Mouse (Mus musculus) heart, postnatal 14 days (tissue): ENCODE data around the gene Tec. TPM values are rescaled to one million over a fixed set of nuclear protein-coding genes. Genes with fewer than 3 reads are reported as not detected.

Source experiments
- DNase-seq, 2 experiments: peaks; one replicate each; pipeline ENCODE4 v3.0.0; 2021 to 2022
- intact Hi-C: fragments of 180-260 bp; cut with DNase I; formaldehyde crosslinking; loops from one replicate; pipeline ENCODE4 v1.15.1; 2025
- total RNA-seq, 2 experiments: library from RNA; stranded (reverse); gene quantifications; 2 replicates each; pipeline ENCODE4 v1.2.3; 2021

The Tec gene
- total RNA-seq, 2 experiments from 2014 or later, result 11.0 to 11.9 TPM

GRCm38 (mm10) chr5:72802851-72803250 is 65.4 kb downstream of the Tec start:
- no peak for DNase-seq
- intact Hi-C loops, result no loop called here

DNA sequence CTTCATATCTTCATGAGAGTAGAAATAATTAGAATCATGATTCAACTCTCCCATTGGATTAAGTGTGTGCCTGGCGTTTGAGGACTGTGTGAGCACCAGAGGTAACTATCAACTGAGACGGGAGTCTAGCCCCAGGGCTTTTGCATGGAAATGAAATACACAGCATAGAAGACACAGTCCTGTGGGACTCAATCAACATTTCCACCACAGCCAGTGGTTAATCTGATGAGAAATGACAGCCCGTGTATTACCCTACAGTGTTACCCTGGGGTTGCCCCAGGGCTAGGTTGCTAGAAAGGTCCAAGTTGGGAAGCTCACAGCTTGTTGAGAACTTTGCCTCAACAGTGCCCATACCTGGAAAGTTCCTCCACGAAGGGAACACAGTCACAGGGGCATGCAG is 69.7 kb downstream of the Tec start:
- no peak for DNase-seq
- intact Hi-C loops, result no loop called here

GRCm38 (mm10) chr5:72796186-72796613 is 72.1 kb downstream of the Tec start:
- peak; percentile 43 to 48 for DNase-seq
- intact Hi-C loops, result no loop called here

DNA sequence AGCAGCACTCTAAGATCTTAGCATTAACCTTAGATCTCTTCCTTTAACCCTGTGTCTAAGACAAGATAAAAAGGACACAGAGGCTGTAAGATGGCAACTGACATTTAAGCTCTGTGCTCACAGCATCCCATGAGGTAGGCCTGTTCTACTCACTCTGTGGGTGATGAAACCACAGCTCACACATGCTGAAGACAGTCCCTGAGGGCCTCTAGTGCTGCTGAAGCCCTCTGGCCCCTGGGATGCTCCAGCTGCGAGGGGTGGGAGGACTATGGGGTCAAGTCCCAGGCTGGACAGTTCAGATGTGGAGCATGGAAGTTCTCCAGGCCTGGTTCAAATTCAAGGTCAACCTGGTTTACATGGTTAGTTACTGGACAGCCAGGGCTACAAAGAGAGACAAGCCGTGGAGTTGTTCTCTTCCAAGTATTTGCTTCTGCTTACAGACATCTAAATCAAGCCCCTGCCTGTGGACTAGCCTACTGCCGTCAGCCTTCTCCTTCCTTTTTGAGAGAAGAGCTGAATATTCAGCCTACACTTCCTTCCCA is 74.9 kb downstream of the Tec start:
- DNase-seq, result no peak
- intact Hi-C loops, result no loop called here

- intact Hi-C loops, result no loop called here
- DNase-seq, result no peak
These were observed 76.5 kb downstream of the Tec start for GRCm38 (mm10) chr5:72791789-72792188.

DNA sequence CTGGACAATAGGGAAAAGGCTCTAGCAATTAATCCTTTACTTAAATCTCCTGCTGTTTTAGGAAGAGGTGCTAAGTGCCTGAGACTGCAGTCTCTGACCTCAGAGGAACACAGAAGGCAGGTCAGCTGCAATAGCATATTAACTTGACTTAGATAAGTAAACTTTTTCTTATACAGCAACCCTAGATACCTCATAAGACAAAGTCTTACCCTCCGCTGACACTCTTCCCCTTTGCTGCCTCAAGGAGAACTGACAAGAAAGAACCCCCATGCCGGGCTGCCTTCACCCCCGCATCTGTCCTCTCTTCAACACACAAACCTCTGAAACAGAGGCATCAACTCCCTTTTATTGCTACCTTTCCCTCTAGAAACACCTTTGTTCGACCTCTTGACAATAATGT is 76.9 kb downstream of the Tec start:
- DNase-seq, result no peak
- intact Hi-C loops, result no loop called here

DNA sequence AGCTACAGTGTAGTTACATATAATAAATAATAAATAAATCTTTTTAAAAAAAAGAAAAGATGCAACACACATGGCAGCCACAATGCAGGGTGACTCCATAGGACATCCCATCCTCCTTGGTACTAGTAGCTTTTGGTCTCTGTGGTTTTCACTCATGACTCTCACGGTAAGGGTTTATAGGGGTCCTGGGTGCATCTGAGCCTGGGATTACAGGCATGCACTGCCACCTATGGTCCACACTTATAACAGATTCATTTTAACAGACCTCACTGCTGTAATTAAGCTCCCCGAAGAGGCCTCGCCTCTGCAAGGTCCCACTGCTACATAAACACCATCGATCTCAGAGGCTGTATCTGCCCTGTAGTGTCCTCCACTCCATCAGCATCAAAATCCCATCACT is 82.8 kb downstream of the Tec start:
- intact Hi-C loops, result no loop called here
- no peak for DNase-seq

- no peak for DNase-seq
- intact Hi-C loops, result no loop called here
These were observed 83.6 kb downstream of the Tec start for GRCm38 (mm10) chr5:72784719-72785118.

DNA sequence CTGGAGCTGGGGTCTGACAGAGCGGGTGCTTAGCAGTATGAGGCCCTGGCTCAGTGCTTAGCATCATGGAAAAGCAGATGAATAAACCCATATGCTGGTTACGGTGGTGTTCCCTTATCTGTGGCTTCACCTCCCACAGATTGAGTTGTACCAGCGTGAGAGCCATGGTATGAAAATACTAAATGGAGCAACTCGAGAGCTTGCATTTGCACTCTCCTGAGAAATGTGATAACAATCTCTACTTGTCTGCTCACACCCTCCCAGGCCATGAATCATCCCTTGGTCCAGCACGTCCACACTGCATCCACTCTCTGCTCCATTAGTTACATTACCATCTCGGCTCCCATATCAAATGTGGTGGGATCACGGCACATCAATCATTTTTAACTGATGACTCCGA is 84.3 kb downstream of the Tec start:
- DNase-seq, result no peak
- intact Hi-C loops, result no loop called here

DNA sequence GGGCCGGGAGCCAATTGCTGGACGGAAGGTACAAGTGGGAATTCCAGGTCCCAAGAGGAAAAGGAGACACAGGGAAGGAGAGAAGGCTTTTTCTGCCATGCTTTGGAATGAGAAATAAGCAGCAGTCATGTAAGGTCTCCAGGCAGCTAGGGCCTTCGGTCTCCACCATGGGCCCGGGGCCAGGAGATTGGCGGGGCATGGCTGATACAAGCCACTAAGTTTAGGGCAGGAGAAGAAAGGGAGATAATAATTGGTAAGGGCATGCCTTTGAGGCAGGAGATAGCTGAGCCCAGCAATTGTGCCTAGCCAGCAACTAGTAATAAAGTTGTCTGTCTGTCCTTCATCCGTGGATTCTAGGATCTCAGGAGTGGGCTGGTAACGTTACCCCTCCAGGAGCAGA is 85.2 kb downstream of the Tec start:
- DNase-seq, result no peak
- intact Hi-C loops, result no loop called here

DNA sequence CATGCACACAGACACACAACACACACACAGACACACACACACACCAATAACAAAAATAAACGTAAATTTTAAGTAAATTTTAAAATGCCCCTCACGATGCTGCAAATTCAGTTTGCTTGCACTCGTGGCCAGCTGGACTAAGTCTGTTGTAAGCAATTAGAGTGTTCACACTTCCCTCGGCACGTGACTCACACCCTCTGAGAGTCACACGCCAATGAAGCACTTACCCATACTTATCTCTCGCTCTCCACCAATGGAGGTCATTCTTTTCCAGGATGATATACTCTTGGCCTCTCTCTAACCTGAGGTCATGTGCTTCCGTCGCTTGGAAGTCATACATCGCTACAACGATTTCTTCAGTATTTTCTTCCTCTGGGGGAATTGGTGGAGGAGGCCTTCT is 86.5 kb downstream of the Tec start:
- intact Hi-C loops, result no loop called here
- DNase-seq, result no peak

GRCm38 (mm10) chr5:72776595-72776994 is 91.7 kb downstream of the Tec start:
- DNase-seq, result no peak
- intact Hi-C loops, result no loop called here

DNA sequence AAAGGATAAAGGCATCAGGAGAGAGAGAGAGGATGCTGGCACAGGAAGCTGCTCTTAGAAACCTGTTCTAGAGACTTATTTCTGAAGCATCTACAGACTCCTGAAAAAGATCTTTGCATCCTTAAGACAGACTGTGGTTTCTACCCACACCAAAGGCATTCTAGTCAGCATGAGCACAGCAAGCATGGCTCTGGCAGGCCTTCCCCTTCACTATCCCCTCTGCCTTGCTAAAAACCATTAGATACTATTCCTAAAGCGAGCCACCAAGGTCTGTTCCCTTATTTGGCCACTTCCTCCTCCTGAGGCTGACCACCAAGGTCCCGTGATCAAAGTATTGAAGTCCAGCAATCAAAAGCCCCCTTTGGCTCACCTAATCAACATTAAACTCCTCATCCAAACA is 92.2 kb downstream of the Tec start:
- intact Hi-C loops, result no loop called here

DNA sequence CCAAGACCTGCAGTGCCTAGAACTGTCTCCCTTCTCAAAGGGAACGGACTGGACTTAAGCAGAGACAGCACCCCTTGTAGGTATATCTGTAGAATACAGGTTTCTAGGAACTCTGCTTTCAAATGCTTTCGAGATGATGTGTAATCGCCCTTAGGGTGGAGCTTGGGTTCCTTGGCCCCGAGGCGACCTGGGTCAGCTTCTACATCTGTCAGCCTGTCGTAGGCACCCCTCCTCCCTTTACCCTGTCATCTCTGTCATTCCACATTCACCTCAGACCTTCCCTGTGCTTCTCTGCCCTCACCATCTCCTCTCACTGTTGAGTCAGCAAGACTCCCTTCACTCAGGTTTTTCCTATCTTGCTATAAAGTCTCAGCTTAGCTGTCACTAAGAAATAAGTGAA is 98.4 kb downstream of the Tec start:
- no peak for DNase-seq
- intact Hi-C loops, result no loop called here

More for the DNA sequence above, 92.2 kb downstream of the Tec start:
- DNase-seq, result no peak

GRCm38 (mm10) chr5:72763546-72763945 is 104.7 kb downstream of the Tec start:
- intact Hi-C loops, result no loop called here
- no peak for DNase-seq

GRCm38 (mm10) chr5:72763025-72763424 is 105.3 kb downstream of the Tec start:
- no peak for DNase-seq
- intact Hi-C loops, result no loop called here

GRCm38 (mm10) chr5:72761758-72762157 is 106.5 kb downstream of the Tec start:
- intact Hi-C loops, result no loop called here
- no peak for DNase-seq

- intact Hi-C loops, result no loop called here
These were observed 107.0 kb downstream of the Tec start for GRCm38 (mm10) chr5:72761237-72761636.

GRCm38 (mm10) chr5:72758925-72759924 is 109.1 kb downstream of the Tec start:
- DNase-seq, result no peak
- intact Hi-C loops, result loop anchor here (5.0 kb wide), 1 partner anchor 92 kb away; no protein-coding TSS in a partner anchor

More at GRCm38 (mm10) chr5:72761237-72761636, 107.0 kb downstream of the Tec start:
- no peak for DNase-seq

- DNase-seq, result no peak
- intact Hi-C loops, result loop anchor here (5.0 kb wide), 1 partner anchor 90 kb away; no protein-coding TSS in a partner anchor
These were observed 111.0 kb downstream of the Tec start for GRCm38 (mm10) chr5:72757155-72757773.

- intact Hi-C loops, result loop anchor here (5.0 kb wide), 1 partner anchor 89 kb away; no protein-coding TSS in a partner anchor
- DNase-seq, result no peak
These were observed 112.3 kb downstream of the Tec start for GRCm38 (mm10) chr5:72755941-72756340.
